Mouse (Mus musculus): Measurements from ENCODE around the gene Samt1.
"Not testable (repeated sequence)": the region's sequence is repeated elsewhere in the genome, so short reads cannot be mapped to it uniquely, and the experiment has no call there.

The Samt1 gene

DNA sequence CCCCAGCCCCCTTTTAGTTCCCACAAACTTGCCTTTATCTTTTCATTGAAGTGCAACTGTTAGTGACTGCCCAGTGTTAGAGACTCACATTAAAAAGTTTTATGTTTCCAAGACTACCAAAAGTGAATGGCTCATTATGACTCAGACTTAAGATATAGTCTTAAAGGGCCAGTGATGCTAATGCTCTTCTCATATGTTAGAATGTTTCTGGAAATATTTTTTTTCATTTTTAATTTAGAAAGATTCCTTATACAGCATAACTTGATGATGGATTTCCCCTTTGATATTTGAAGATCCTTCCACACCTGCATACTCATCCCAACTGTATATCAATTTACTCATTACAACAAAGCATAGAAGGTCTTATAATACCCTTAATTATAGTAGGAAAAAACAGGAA, at the start of gene Samt1:
Gene Samt1, minus strand, starts transcription at position 101 of the 400 bp plus-strand sequence.
- DNase-seq (ENCODE audit: low spot score), result not testable (repeated sequence)

DNA sequence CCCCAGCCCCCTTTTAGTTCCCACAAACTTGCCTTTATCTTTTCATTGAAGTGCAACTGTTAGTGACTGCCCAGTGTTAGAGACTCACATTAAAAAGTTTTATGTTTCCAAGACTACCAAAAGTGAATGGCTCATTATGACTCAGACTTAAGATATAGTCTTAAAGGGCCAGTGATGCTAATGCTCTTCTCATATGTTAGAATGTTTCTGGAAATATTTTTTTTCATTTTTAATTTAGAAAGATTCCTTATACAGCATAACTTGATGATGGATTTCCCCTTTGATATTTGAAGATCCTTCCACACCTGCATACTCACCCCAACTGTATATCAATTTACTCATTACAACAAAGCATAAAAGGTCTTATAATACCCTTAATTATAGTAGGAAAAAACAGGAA, 42.5 kb upstream of the Samt1 start, which contains the start of gene Gm10057:
Gene Gm10057, minus strand, starts transcription at position 101 of the 400 bp plus-strand sequence.
- DNase-seq (ENCODE audit: low spot score), result not testable (repeated sequence)

DNA sequence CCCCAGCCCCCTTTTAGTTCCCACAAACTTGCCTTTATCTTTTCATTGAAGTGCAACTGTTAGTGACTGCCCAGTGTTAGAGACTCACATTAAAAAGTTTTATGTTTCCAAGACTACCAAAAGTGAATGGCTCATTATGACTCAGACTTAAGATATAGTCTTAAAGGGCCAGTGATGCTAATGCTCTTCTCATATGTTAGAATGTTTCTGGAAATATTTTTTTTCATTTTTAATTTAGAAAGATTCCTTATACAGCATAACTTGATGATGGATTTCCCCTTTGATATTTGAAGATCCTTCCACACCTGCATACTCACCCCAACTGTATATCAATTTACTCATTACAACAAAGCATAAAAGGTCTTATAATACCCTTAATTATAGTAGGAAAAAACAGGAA, 21.3 kb upstream of the Samt1 start, which contains the start of gene 4921511M17Rik:
Gene 4921511M17Rik, minus strand, starts transcription at position 101 of the 400 bp plus-strand sequence.
- not testable (repeated sequence) for DNase-seq (ENCODE audit: low spot score)

DNA sequence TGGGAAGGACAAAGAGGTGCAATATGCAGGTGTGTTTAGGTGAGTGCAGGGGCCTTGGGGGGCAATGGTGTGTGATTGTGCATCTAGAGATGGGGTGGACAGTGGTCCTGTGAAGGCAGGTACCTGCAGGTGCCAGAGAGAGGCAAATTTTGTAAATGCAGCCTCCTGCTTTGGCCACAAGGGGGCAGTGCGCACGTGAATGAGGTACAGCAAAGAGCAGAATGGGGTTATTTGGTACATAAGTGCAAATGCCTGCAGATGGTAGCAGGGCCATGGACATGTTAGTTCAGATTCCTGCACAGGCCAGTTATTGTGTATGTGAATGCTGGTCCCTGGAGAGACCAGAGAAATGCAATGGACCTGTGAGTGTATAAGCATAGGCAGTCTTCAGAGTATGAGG, 35.5 kb downstream of the Samt1 start:
- DNase-seq (ENCODE audit: low spot score), result not testable (repeated sequence)

DNA sequence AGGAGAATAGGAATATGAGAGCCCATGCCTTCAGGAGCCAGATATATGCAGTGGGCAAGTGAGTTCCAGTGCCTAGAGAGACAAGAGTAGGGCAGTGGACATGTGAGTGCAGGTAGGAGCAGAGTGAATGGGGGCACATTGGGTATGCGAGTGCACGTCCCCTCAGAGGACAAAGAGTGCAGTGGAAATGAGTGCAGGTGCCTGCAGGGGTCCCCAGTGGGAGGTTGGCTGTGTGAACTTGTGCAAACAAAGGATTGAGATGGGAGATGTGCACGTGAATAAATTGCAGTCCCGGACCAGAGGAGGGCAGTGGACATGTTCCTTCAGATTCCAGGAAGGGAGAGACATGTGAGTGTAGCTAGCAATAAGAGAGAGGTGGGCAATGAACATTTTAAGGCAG, 36.0 kb downstream of the Samt1 start:
- not testable (repeated sequence) for DNase-seq (ENCODE audit: low spot score)

DNA sequence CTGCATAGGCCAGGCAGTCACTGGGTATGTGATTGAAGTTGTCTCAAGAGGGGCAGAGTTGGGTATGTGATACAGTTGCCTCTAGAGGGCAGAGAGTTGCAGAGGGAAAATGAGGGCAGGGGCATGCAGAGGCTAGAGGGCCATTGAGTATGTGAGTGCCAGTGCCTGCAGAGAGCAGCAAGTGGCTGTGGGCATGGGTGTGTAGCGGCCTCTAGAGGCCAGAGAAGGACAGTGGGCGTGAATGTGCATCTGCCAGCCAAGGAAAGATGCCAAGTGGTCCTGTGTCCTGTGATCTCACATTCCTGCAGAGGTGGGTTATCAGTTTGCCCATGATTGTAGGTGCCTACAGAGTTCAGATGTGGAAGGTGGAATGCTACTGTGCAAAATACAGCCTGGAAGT, 38.0 kb downstream of the Samt1 start:
- no peak for DNase-seq (ENCODE audit: low spot score)

DNA sequence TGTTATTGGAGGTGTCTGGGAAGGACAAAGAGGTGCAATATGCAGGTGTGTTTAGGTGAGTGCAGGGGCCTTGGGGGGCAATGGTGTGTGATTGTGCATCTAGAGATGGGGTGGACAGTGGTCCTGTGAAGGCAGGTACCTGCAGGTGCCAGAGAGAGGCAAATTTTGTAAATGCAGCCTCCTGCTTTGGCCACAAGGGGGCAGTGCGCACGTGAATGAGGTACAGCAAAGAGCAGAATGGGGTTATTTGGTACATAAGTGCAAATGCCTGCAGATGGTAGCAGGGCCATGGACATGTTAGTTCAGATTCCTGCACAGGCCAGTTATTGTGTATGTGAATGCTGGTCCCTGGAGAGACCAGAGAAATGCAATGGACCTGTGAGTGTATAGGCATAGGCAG, 59.6 kb downstream of the Samt1 start:
- not testable (repeated sequence) for DNase-seq (ENCODE audit: low spot score)
